Mouse (Mus musculus) embryonic facial prominence, embryonic 13.5 days (tissue): ENCODE measurements around the gene Wars2. TPM values are rescaled to one million over a fixed set of nuclear protein-coding genes. Genes with fewer than 3 reads are reported as not detected.

ENCODE experiments used
- ATAC-seq: fragments of 200-750 bp; cut with Nextera tagmentation; 2 replicates; pipeline ENCODE4 v1.8.0; 2017; ENCODE audit warnings: low read depth; ENCODE audit not compliant: insufficient number of reproducible peaks, insufficient read depth, low FRiP score, low TSS enrichment
- H3K27ac ChIP-seq: fragments of 300-500 bp; sonication (generic); 2 replicates; pipeline ENCODE4 v1.5.1; 2015; ENCODE audit warnings: moderate library complexity, mild to moderate bottlenecking, inconsistent platforms
- H3K27me3 ChIP-seq: fragments of 300-500 bp; sonication (generic); 2 replicates; pipeline ENCODE4 v1.6.1; 2015; ENCODE audit warnings: mild to moderate bottlenecking, inconsistent platforms
- H3K36me3 ChIP-seq: fragments of 300-500 bp; sonication (generic); 2 replicates; pipeline ENCODE4 v1.6.1; 2015; ENCODE audit warnings: mild to moderate bottlenecking, inconsistent platforms
- H3K4me1 ChIP-seq: fragments of 300-500 bp; sonication (generic); 2 replicates; pipeline ENCODE4 v1.6.1; 2015; ENCODE audit warnings: inconsistent platforms
- H3K4me2 ChIP-seq: fragments of 300-500 bp; sonication (generic); 2 replicates; pipeline ENCODE4 v1.6.1; 2015; ENCODE audit warnings: moderate library complexity, mild to moderate bottlenecking, inconsistent platforms
- H3K4me3 ChIP-seq: fragments of 300-500 bp; sonication (generic); 2 replicates; pipeline ENCODE4 v1.5.1; 2015; ENCODE audit warnings: mild to moderate bottlenecking, inconsistent platforms
- H3K9ac ChIP-seq: fragments of 300-500 bp; sonication (generic); 2 replicates; pipeline ENCODE4 v1.6.1; 2015; ENCODE audit warnings: mild to moderate bottlenecking, inconsistent platforms
- H3K9me3 ChIP-seq: fragments of 300-500 bp; sonication (generic); 2 replicates; pipeline ENCODE4 v1.6.1; 2016; ENCODE audit warnings: inconsistent platforms
- WGBS: fragments of 180-500 bp; shearing (Covaris S2); methylation state at CpG from one replicate; pipeline ENCODE4 v1.1.7; 2015; ENCODE audit warnings: mixed read lengths; 5-methylcytosine and 5-hydroxymethylcytosine counted together
- polyA plus RNA-seq: library from polyadenylated mRNA; unstranded; fragments of >200 nt; fragmentation: Nextera tagmentation; extraction: Ambion mirVana; gene quantifications from 2 replicates; pipeline ENCODE4 v1.2.1, GENCODE M21; 2015

Gene Wars2
- polyA plus RNA-seq = 10.3 and 13.1 TPM in 2 replicates

GRCm38 (mm10) chr3:99140940-99141854, at the start of gene Wars2:
Gene Wars2 (plus strand): TSS chr3:99141068.
- Histone ChIP-seq H3K27me3 (no peaks in the 10 kb centered on the region), H3K27ac (peak within 1 kb of the TSS; percentile 95), H3K4me2 (peak within 1 kb of the TSS; percentile 66), H3K4me3 (peak within 1 kb of the TSS; percentile 65), H3K9ac (peak within 1 kb of the TSS; percentile 74), H3K36me3 (no peaks in the 10 kb centered on the region), H3K4me1 (no peaks in the 10 kb centered on the region), H3K9me3 (no peaks in the 10 kb centered on the region)
- WGBS = under 1% methylated on average over 57 of the region's 57 CpGs
- peak; percentile 96 for ATAC-seq

- H3K4me2 ChIP-seq = no peak overlapping the region
- H3K9me3 ChIP-seq = no peaks in the 10 kb centered on the region; the same call in 1 of the 2 replicates
- H3K36me3 ChIP-seq = no peaks in the 10 kb centered on the region
- no peaks in the 10 kb centered on the region for H3K4me1 ChIP-seq
- ATAC-seq = no peak
- no peak overlapping the region for H3K27ac ChIP-seq
- H3K9ac ChIP-seq = no peak overlapping the region
- H3K27me3 ChIP-seq = no peaks in the 10 kb centered on the region
- H3K4me3 ChIP-seq = no peak overlapping the region
- WGBS = 84% methylated on average over 3 of the region's 3 CpGs
Measured at GRCm38 (mm10) chr3:99096816-99097215, 44.1 kb upstream of the Wars2 start.

GRCm38 (mm10) chr3:99110353-99111213, 30.3 kb upstream of the Wars2 start:
- no peaks in the 10 kb centered on the region for H3K27me3 ChIP-seq
- no peaks in the 10 kb centered on the region for H3K36me3 ChIP-seq
- H3K27ac ChIP-seq = no peak overlapping the region
- peaks cover 22% of the 10 kb centered on the region for H3K4me1 ChIP-seq
- no peak overlapping the region for H3K4me2 ChIP-seq
- H3K4me3 ChIP-seq = no peak overlapping the region
- ATAC-seq = no peak
- H3K9me3 ChIP-seq = no peaks in the 10 kb centered on the region
- no peak overlapping the region for H3K9ac ChIP-seq
- WGBS = 32% methylated on average over 9 of the region's 9 CpGs

- Histone ChIP-seq H3K4me2 (no peak overlapping the region), H3K9ac (no peak overlapping the region), H3K4me3 (no peak overlapping the region), H3K4me1 (peaks cover 22% of the 10 kb centered on the region), H3K9me3 (no peaks in the 10 kb centered on the region), H3K27me3 (no peaks in the 10 kb centered on the region), H3K27ac (no peak overlapping the region), H3K36me3 (no peaks in the 10 kb centered on the region)
- 33% methylated on average over 5 of the region's 5 CpGs for WGBS
- ATAC-seq = no peak
Measured at GRCm38 (mm10) chr3:99111214-99111608, 29.7 kb upstream of the Wars2 start.

GRCm38 (mm10) chr3:99113266-99113837, 27.5 kb upstream of the Wars2 start:
- WGBS = 63% methylated on average over 7 of the region's 7 CpGs
- no peak overlapping the region for H3K4me3 ChIP-seq
- no peaks in the 10 kb centered on the region for H3K27me3 ChIP-seq
- no peak for ATAC-seq
- no peak overlapping the region for H3K9ac ChIP-seq
- no peaks in the 10 kb centered on the region for H3K9me3 ChIP-seq
- H3K27ac ChIP-seq = no peak overlapping the region
- H3K4me2 ChIP-seq = no peak overlapping the region
- peaks cover 22% of the 10 kb centered on the region for H3K4me1 ChIP-seq
- H3K36me3 ChIP-seq = no peaks in the 10 kb centered on the region

GRCm38 (mm10) chr3:99120942-99121341, 19.9 kb upstream of the Wars2 start:
- no peaks in the 10 kb centered on the region for H3K9me3 ChIP-seq
- H3K9ac ChIP-seq = no peak overlapping the region
- WGBS = 67% methylated on average over 2 of the region's 2 CpGs
- no peaks in the 10 kb centered on the region for H3K4me1 ChIP-seq
- no peak overlapping the region for H3K4me3 ChIP-seq
- no peaks in the 10 kb centered on the region for H3K27me3 ChIP-seq
- H3K4me2 ChIP-seq = no peak overlapping the region
- no peak overlapping the region for H3K27ac ChIP-seq
- no peak for ATAC-seq
- no peaks in the 10 kb centered on the region for H3K36me3 ChIP-seq

- no peaks in the 10 kb centered on the region for H3K27me3 ChIP-seq
- no peaks in the 10 kb centered on the region for H3K9me3 ChIP-seq
- no peak for ATAC-seq
- no peaks in the 10 kb centered on the region for H3K36me3 ChIP-seq
- H3K4me2 ChIP-seq = no peak overlapping the region
- H3K4me1 ChIP-seq = no peaks in the 10 kb centered on the region
- no peak overlapping the region for H3K9ac ChIP-seq
- WGBS = 71% methylated on average over 1 of the region's 1 CpGs
- no peak overlapping the region for H3K27ac ChIP-seq
- H3K4me3 ChIP-seq = no peak overlapping the region
Measured at GRCm38 (mm10) chr3:99130521-99130920, 10.3 kb upstream of the Wars2 start.

- Histone ChIP-seq H3K4me3 (no peak overlapping the region), H3K4me1 (no peaks in the 10 kb centered on the region), H3K27me3 (no peaks in the 10 kb centered on the region), H3K9me3 (no peaks in the 10 kb centered on the region), H3K9ac (no peak overlapping the region), H3K4me2 (no peak overlapping the region), H3K36me3 (no peaks in the 10 kb centered on the region), H3K27ac (no peak overlapping the region)
- ATAC-seq = no peak
- WGBS = 83% methylated on average over 4 of the region's 4 CpGs
Measured at GRCm38 (mm10) chr3:99131973-99132372, 8.9 kb upstream of the Wars2 start.

GRCm38 (mm10) chr3:99133913-99134312, 7.0 kb upstream of the Wars2 start:
- Histone ChIP-seq H3K27ac (no peak overlapping the region), H3K4me3 (no peak overlapping the region), H3K4me2 (no peak overlapping the region), H3K27me3 (no peaks in the 10 kb centered on the region), H3K9ac (no peak overlapping the region), H3K9me3 (no peaks in the 10 kb centered on the region), H3K4me1 (no peaks in the 10 kb centered on the region), H3K36me3 (no peaks in the 10 kb centered on the region)
- ATAC-seq = no peak
- WGBS = 66% methylated on average over 4 of the region's 4 CpGs

GRCm38 (mm10) chr3:99147886-99148285, 7.0 kb downstream of the Wars2 start:
- H3K9ac ChIP-seq = no peak overlapping the region
- H3K4me2 ChIP-seq = no peak overlapping the region
- no peak overlapping the region for H3K27ac ChIP-seq
- no peaks in the 10 kb centered on the region for H3K4me1 ChIP-seq
- no peak overlapping the region for H3K4me3 ChIP-seq
- H3K36me3 ChIP-seq = no peaks in the 10 kb centered on the region
- ATAC-seq = no peak
- no peaks in the 10 kb centered on the region for H3K27me3 ChIP-seq
- 71% methylated on average over 3 of the region's 3 CpGs for WGBS
- H3K9me3 ChIP-seq = no peaks in the 10 kb centered on the region

- Histone ChIP-seq H3K9ac (no peak overlapping the region), H3K4me1 (no peaks in the 10 kb centered on the region), H3K9me3 (no peaks in the 10 kb centered on the region), H3K4me3 (no peak overlapping the region), H3K27me3 (no peaks in the 10 kb centered on the region), H3K36me3 (no peaks in the 10 kb centered on the region), H3K4me2 (no peak overlapping the region), H3K27ac (no peak overlapping the region)
- ATAC-seq = no peak
- WGBS = 74% methylated on average over 3 of the region's 3 CpGs
Measured at GRCm38 (mm10) chr3:99149035-99149434, 8.2 kb downstream of the Wars2 start.
